Comparison of ENCODE assay signal across 16 mouse cellular contexts in the genomic region with DNA sequence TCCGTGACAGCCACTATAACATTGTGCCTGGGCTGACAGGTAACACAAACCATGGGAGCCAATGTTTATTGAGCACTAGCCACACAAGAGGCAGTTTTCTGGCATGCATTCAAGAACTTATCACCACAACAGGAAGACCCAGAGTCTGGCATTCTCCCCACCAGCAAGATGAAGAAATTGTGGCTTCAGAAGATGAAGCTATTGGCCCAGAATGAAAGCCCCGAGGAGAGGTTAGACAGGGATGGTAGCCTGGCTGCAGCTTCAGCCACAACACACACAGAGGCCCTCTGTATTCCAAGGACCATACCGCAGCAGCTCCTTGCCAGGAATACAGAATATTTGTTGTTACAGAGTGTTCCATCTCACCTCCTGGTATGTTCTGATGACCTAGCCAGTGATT.
DNase-seq lines count a peak whose midpoint lies in the region; ATAC-seq and TF ChIP-seq lines count a peak whose summit lies in the region.
"Had no signal": no experiment of that assay in that cellular context is flagged by ENCODE, and none has a peak within 500 bp of the region (broad histone marks: within the 10 kb centered on the region; RNA-seq: fewer than 3 reads in every experiment).

No protein-coding gene starts in this region.

- peak; percentile 9 for DNase-seq in gastrocnemius, adult 18-20 months (ENCODE audit: low spot score)
- no peak for DNase-seq in gastrocnemius, postnatal 36 days
- peak; percentile 73 for DNase-seq in lung, embryonic 14.5 days
- no peak for DNase-seq in lung, postnatal 25 days (ENCODE audit: low spot score)
- peak; percentile 66 for DNase-seq in NIH3T3 (ENCODE audit: low read depth)
- peak; percentile 40 for DNase-seq in fibroblast of lung, adult 2 months (ENCODE audit: low read depth)
- DNase-seq in left cerebral cortex, postnatal 25 days (ENCODE audit: low spot score in 2 of 2), result no peak
- no peak for DNase-seq in right cerebral cortex, postnatal 14 days
- DNase-seq: forebrain, postnatal 0 days; right cerebral cortex, postnatal 4 days; thymus, postnatal 36 days had no signal

- H3K9ac ChIP-seq in lung, embryonic 14.5 days, result no peak overlapping the region
- H3K9ac ChIP-seq: embryonic facial prominence, embryonic 13.5 days; forebrain, postnatal 0 days; heart, embryonic 12.5 days; liver, embryonic 14.5 days; neural tube, embryonic 12.5 days had no signal

- intact Hi-C loops in gastrocnemius, postnatal 36 days (cut with DNase I), result loop anchor here (2.0 to 10.0 kb wide), 2 partner anchors 32 to 208 kb away; no protein-coding TSS in a partner anchor
- intact Hi-C loops in left cerebral cortex, postnatal 25 days (cut with DNase I), result no loop called here

- WGBS in lung, embryonic 14.5 days, result 22% methylated on average over 3 of the region's 3 CpGs

- H3K4me3 ChIP-seq in lung, embryonic 14.5 days (ENCODE audit: low read depth, low read length), result no peak overlapping the region
- H3K4me3 ChIP-seq: embryonic facial prominence, embryonic 13.5 days; heart, embryonic 12.5 days; neural tube, embryonic 12.5 days had no signal

- no peak for TF ChIP-seq CTCF in lung, embryonic 14.5 days (IDR thresholded peaks at IDR 0.05; ENCODE audit: low read depth)

- no peak overlapping the region for H3K27ac ChIP-seq in lung, embryonic 14.5 days (ENCODE audit: low read depth)
- H3K27ac ChIP-seq: embryonic facial prominence, embryonic 13.5 days; liver, embryonic 14.5 days; neural tube, embryonic 12.5 days had no signal

- H3K4me1 ChIP-seq in lung, embryonic 14.5 days (ENCODE audit: insufficient read depth), result no peaks in the 10 kb centered on the region
- H3K4me1 ChIP-seq: neural tube, embryonic 12.5 days had no signal

- no peaks in the 10 kb centered on the region for H3K9me3 ChIP-seq in lung, embryonic 14.5 days (ENCODE audit: low read depth, low read length)
- H3K9me3 ChIP-seq: embryonic facial prominence, embryonic 13.5 days; heart, embryonic 12.5 days; neural tube, embryonic 12.5 days had no signal

- no peak overlapping the region for H3K4me2 ChIP-seq in lung, embryonic 14.5 days
- H3K4me2 ChIP-seq: embryonic facial prominence, embryonic 13.5 days; heart, embryonic 12.5 days; neural tube, embryonic 12.5 days had no signal

- H3K27me3 ChIP-seq in lung, embryonic 14.5 days (ENCODE audit: insufficient read depth, low read length), result no peaks in the 10 kb centered on the region
- H3K27me3 ChIP-seq: embryonic facial prominence, embryonic 13.5 days; neural tube, embryonic 12.5 days had no signal

- H3K36me3 ChIP-seq in lung, embryonic 14.5 days (ENCODE audit: insufficient read depth), result no peaks in the 10 kb centered on the region
- H3K36me3 ChIP-seq: embryonic facial prominence, embryonic 13.5 days; heart, embryonic 12.5 days; neural tube, embryonic 12.5 days had no signal

- peak; percentile 24; the same call in 1 of the 2 replicates for ATAC-seq in lung, embryonic 14.5 days (ENCODE audit: insufficient read depth)
- ATAC-seq: CD4-positive, CD25-positive, alpha-beta regulatory T cell, adult 4 months; forebrain, postnatal 0 days had no signal

Comparison
In these comparisons a context has a peak if more than half of its experiments do, and no peak if none do; other contexts are left out.
1. DNase-seq: peak in gastrocnemius, adult 18-20 months (single experiment), lung, embryonic 14.5 days (single experiment), NIH3T3 (single experiment) and fibroblast of lung, adult 2 months (single experiment); none in gastrocnemius, postnatal 36 days (0 of 2), lung, postnatal 25 days (single experiment), left cerebral cortex, postnatal 25 days (0 of 2) and right cerebral cortex, postnatal 14 days (single experiment).